Mouse (Mus musculus) erythroblast, embryonic 14.5 days (primary cell): ENCODE measurements around the gene Tcl1b4. TPM values are rescaled to one million over a fixed set of nuclear protein-coding genes. Genes with fewer than 3 reads are reported as not detected.

ENCODE experiments used
- H3K27me3 ChIP-seq: 2 replicates; pipeline ENCODE4 v1.6.1; 2012; ENCODE audit warnings: inconsistent platforms; ENCODE audit not compliant: control insufficient read depth
- H3K36me3 ChIP-seq: 2 replicates; pipeline ENCODE4 v1.6.1; 2012; ENCODE audit warnings: mild to moderate bottlenecking, inconsistent platforms; ENCODE audit not compliant: control insufficient read depth
- H3K4me1 ChIP-seq: 2 replicates; pipeline ENCODE4 v1.6.1; 2012; ENCODE audit warnings: inconsistent platforms; ENCODE audit not compliant: control insufficient read depth
- H3K4me3 ChIP-seq: replicated peaks from 2 replicates; pipeline ENCODE3; 2012; ENCODE audit warnings: moderate library complexity, mild to moderate bottlenecking, inconsistent platforms
- H3K9me3 ChIP-seq: 2 replicates; pipeline ENCODE4 v1.6.1; 2012; ENCODE audit warnings: low read length, inconsistent platforms, mixed read lengths; ENCODE audit not compliant: control insufficient read depth
- GATA1 ChIP-seq: IDR thresholded peaks from 2 replicates; pipeline ENCODE4 v1.6.1; 2012; ENCODE audit warnings: low read length, inconsistent platforms, mixed read lengths
- TAL1 ChIP-seq: IDR thresholded peaks from 3 replicates; pipeline ENCODE4 v1.6.1; 2012; ENCODE audit warnings: low read length, inconsistent platforms, mixed read lengths
- polyA plus RNA-seq: library from polyadenylated mRNA; stranded (reverse); fragments of >175 nt; gene quantifications from 2 replicates; pipeline ENCODE4 v1.2.3, GENCODE M21; 2012

Tcl1b4 gene
- polyA plus RNA-seq, 1 experiment: not detected

DNA sequence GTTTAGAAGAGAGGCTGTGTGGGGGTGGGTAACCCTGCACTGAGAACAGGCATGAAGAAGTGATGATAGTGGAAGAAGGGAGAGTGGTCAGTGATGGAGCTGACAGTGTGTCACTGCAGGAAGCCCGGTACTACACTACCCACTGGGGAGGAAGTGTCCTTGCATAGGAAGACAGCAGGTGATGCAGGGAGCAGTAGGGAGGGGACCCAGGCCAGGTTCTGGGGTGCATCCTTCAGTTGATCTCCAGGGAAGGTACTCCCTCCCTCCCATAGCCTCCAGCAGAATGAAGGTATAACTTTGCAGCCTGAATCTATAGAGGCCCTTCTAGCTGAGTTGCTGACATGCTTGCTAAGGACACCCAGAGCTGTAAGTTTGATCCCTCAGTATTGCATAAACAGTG is 5.3 kb downstream of the Tcl1b4 start:
- H3K36me3 ChIP-seq: no peaks in the 10 kb centered on the region
- H3K4me3 ChIP-seq: no peak overlapping the region
- no peaks in the 10 kb centered on the region for H3K27me3 ChIP-seq
- H3K9me3 ChIP-seq: no peaks in the 10 kb centered on the region
- TF ChIP-seq TAL1 (no peak), GATA1 (no peak)
- H3K4me1 ChIP-seq: no peaks in the 10 kb centered on the region

DNA sequence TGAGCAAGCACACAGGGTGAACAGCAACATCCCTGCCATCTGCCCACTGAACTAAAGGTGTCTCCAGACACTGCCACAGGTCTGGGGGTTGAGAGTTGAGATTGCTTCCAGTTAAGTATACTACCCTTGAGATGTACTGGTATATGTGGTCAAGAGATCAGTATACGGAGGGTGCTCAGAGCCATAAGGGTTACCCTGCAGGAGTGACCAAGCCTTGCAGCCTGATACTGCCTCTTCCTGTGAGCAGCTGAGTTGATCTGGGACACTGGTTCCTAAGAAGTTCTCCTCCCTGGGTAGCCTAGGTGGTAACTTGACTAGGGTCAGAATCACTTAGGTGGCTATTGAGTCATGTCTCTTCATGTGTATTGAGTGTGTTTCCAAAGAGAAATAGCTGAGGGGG is 6.7 kb downstream of the Tcl1b4 start:
- Histone ChIP-seq H3K4me3 (no peak overlapping the region), H3K36me3 (no peaks in the 10 kb centered on the region), H3K9me3 (no peaks in the 10 kb centered on the region), H3K27me3 (no peaks in the 10 kb centered on the region), H3K4me1 (no peaks in the 10 kb centered on the region)
- no peak for TF ChIP-seq GATA1
- no peak for TF ChIP-seq TAL1

DNA sequence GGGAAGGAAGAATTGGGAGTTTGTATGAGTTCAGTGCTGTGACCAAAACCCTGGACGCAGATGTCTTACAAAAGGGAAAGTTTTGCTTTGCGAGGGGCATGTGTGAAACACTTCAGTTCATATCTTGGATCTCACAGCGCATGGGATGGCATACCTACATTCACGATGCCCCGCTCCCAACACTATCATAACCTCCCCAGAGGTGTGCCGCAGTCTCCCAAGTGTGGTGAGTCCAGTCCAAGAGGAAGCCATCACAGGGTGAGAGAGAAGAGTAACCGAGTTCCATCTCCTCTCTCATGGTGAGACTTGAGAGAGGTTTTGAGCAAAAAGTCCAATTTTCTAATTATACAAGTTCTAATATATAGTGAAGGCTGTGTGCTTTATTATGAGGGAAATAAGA is 7.5 kb downstream of the Tcl1b4 start:
- Histone ChIP-seq H3K36me3 (no peaks in the 10 kb centered on the region), H3K9me3 (no peaks in the 10 kb centered on the region), H3K4me3 (no peak overlapping the region), H3K27me3 (no peaks in the 10 kb centered on the region), H3K4me1 (no peaks in the 10 kb centered on the region)
- TF ChIP-seq GATA1: no peak
- no peak for TF ChIP-seq TAL1

DNA sequence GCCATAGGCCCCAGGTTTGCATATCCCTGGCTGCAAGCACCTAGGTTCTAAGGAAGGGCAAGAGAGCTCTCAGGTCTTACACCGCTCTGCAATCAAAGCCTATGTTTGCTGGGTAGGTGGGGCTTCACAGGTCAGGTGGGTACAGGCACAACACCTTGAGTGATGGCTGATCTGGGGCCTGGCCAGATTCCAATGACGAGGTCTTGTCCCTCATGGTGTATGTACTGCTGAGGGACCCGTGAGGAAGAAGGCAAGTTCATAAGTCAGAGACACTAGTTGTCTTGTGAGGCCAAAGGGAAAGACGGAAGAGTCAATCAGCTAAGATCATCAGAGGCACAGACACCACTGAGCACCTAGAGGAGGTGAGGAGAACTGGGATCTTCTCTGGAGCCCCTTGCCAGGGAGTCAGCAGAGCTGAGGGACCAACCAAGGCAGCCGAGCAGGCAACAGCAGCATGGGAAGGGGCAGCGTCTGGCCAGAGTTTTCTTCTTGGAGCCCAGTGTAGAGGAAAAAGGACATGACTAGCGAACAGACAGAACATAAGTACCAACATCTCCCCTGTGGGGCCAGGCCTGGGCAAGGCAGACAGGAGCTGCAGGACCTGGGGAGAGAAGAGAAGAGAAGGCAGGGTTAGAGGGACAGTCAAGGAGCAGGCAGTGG is 15.5 kb downstream of the Tcl1b4 start:
- H3K9me3 ChIP-seq: peaks cover 10% of the 10 kb centered on the region
- TF ChIP-seq GATA1: no peak
- TF ChIP-seq TAL1: no peak
- H3K4me1 ChIP-seq: no peaks in the 10 kb centered on the region
- H3K4me3 ChIP-seq: no peak overlapping the region
- no peaks in the 10 kb centered on the region for H3K27me3 ChIP-seq
- no peaks in the 10 kb centered on the region for H3K36me3 ChIP-seq

DNA sequence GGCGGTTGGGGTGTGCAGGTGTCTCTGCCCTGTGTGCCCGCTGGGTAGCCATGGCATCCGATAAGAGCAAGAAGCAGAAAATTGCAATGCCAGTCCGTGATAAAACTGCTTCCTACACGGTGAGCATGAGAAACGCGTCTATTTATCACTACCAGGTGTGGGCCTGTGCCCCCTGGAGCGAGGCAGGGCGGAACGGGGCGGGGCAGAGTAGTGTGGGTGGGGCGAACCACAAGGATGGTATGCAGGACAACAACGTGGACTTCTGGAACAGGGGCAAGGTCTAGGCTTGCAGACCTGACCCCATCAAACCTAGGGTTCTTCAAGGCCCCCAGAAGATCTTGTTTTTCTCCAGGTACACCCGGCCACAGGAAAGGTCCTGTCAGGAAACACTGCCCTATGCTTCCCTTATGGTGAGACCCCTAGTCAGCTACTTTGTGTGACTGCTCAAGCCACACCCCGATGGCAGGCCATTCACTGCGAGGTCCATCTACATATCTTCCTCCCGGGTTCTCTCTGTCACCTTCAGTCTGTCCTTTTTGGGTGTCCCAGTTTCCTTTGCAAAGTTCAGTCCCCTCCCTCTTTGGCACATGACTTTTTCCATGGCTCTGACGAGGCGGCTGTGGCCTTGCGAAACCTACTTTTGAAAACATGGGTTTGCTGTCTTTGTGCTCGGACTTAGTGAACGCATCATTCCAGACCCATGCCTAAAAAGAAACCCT is 21.0 kb downstream of the Tcl1b4 start, which contains the start of gene Tcl1:
TSS of gene Tcl1 (minus strand) at position 193 of the 719 bp plus-strand sequence.
- Histone ChIP-seq H3K27me3 (no peaks in the 10 kb centered on the region), H3K9me3 (peaks cover 18% of the 10 kb centered on the region), H3K4me3 (no peak within 1 kb of the TSS), H3K36me3 (no peaks in the 10 kb centered on the region), H3K4me1 (no peaks in the 10 kb centered on the region)
- TF ChIP-seq GATA1: no peak
- no peak for TF ChIP-seq TAL1

DNA sequence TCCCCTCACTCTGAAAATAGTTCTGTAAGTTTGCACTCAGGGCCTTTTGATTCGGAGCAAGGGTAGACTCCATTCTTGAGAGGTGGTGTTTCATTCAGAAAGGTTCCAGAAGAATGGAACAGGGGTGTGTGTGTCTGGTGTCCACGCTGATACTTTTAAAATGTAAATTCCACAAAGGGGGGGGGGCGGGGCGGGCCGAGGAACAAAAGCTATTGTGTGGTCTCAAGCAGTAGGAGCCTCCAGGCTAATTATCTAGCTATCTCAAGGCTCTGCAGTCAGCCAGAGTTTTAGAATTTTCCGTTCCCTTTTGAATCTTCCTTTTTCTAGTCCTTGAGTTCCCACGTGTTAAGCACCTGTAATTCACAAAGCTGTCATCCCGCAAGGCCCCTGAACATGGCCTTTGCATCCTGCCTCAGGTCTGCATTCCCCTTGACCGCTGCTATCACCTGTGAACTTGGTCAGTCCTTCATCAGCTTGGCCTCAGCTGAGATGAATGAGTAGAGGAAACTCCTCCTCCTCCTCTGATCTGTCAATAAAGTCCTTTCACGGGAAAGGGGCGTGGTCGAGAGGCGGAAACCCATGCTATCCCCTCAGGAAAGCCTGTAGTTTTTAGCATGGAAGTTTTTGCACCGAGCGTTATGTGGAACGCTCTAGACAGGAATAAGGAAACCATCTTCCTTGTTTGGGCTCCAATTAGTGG is 23.0 kb downstream of the Tcl1b4 start:
- no peak for TF ChIP-seq GATA1
- no peak for TF ChIP-seq TAL1
- Histone ChIP-seq H3K36me3 (no peaks in the 10 kb centered on the region), H3K9me3 (peaks cover 18% of the 10 kb centered on the region), H3K4me1 (no peaks in the 10 kb centered on the region), H3K27me3 (no peaks in the 10 kb centered on the region), H3K4me3 (no peak overlapping the region)

DNA sequence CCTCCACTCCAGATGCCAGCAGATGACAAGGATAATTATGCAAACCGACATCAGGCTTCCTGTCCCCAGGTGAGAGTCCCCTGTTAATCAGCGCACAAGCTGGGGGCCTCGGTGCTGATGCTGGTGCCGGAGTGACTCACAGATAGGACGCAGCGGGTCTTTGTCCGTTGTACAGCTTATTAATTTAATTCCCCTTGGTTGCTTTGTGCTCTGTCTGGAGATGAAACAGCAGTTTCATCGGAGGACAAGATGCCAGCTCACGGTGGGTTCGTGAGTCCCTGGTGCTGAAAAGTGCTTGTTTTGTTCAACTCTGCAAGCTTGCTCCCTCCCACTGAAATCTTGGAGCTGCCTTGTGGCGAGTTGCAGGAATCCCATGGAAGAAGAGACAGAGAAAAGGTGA is 32.6 kb downstream of the Tcl1b4 start:
- Histone ChIP-seq H3K27me3 (no peaks in the 10 kb centered on the region), H3K36me3 (no peaks in the 10 kb centered on the region), H3K9me3 (peaks cover 34% of the 10 kb centered on the region), H3K4me1 (no peaks in the 10 kb centered on the region), H3K4me3 (no peak overlapping the region)
- TF ChIP-seq GATA1: no peak
- no peak for TF ChIP-seq TAL1

DNA sequence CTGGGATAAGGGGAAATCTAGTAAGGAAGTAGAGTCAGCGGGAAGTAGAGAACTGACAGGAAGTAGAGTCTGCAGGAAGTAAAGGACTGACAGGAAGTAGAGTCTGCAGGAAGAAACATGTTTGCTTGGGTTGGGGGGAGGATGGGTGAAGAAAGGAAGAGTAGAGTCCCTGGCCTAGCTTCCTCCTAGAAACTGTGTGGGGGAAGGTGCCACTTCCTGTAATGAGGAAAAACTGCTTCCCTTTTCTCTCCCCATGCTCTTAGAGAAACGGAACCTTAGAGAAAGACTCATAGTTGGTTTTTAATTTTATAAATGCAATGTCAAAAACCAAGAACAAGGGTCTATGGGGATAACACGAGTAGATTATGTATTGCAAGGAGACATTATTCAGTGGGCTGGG is 33.3 kb downstream of the Tcl1b4 start:
- peaks cover 41% of the 10 kb centered on the region for H3K9me3 ChIP-seq
- no peaks in the 10 kb centered on the region for H3K36me3 ChIP-seq
- no peaks in the 10 kb centered on the region for H3K27me3 ChIP-seq
- no peak overlapping the region for H3K4me3 ChIP-seq
- TF ChIP-seq GATA1 (no peak), TAL1 (no peak)
- H3K4me1 ChIP-seq: no peaks in the 10 kb centered on the region

DNA sequence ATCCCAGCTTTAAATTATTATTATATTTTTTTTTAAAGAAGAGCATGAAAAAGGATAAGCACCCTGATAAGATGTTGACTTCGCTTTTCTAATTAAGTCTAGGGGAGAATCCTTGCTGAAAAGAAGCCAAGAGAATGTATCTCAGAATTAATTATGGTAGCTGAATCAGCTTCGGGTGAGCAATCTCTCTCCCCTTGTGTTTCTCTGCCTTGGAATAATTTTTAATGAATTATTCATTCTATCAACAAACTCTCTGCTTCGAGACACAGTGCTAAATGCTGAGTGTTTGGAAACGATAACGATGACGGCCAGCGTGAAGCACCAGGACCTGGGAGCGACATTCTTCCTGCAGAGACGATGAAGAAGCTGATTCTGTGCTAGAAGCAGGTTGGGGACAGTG is 37.3 kb downstream of the Tcl1b4 start:
- Histone ChIP-seq H3K27me3 (no peaks in the 10 kb centered on the region), H3K4me1 (no peaks in the 10 kb centered on the region), H3K9me3 (peaks cover 50% of the 10 kb centered on the region), H3K36me3 (no peaks in the 10 kb centered on the region), H3K4me3 (no peak overlapping the region)
- no peak for TF ChIP-seq TAL1

DNA sequence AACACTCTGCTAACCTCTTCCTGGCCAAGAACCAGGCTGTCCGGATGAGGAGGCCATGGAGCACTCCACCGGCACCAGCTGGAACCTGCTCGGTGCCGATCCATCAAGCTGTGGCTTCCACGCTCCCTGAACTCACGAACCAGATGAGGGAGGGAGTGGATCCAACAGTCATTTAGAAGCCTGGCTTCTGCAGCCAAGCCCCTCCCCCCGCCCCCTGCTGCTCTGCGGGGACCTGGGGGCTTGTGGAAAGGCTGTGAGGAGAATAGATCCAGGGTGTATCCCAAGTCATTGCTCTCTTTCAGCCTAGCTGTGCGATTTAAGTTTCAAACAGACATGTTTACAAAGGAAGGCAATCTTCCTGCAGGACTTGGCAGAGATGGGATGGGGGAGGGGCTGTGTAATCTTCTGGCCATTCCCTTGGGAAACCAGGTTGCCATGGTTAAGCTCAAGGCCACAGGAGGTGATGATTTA is 47.0 kb downstream of the Tcl1b4 start:
- TF ChIP-seq TAL1 (no peak), GATA1 (no peak)
- Histone ChIP-seq H3K9me3 (peaks cover 4% of the 10 kb centered on the region), H3K27me3 (no peaks in the 10 kb centered on the region), H3K36me3 (no peaks in the 10 kb centered on the region), H3K4me1 (no peaks in the 10 kb centered on the region), H3K4me3 (no peak overlapping the region)
